Comparison of ENCODE assay signal across 15 mouse cellular contexts in the genomic region with DNA sequence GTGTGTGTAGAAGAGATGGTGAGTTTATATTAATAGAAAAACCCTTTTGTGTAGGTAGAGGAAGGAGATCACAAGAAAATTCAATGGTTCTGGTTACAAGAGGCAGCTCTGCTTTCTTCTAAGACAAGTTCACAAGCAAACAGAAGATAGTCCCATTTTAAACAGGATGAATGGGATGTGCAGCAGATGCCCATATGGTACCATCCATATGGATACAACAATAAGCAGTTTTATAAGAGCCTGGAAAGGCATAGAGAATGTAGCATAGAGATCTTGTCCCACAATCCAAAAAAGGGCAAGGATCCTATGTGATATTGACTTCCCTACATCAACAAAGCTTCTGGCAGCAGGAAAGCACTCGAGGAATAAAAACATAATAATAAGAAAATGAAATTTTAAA.
A peak's percentile ranks its signal among the peaks of the same experiment; 100 is the strongest.
DNase-seq lines count a peak whose midpoint lies in the region; ATAC-seq and TF ChIP-seq lines count a peak whose summit lies in the region.
"Had no signal": no experiment of that assay in that cellular context is flagged by ENCODE, and none has a peak within 500 bp of the region (broad histone marks: within the 10 kb centered on the region; RNA-seq: fewer than 3 reads in every experiment).

No protein-coding gene starts in this region.

- ATAC-seq in frontal cortex, adult (ENCODE audit: low TSS enrichment): peak; percentile 78

- TF ChIP-seq CTCF in brain, embryonic 14.5 days (IDR thresholded peaks at IDR 0.05; ENCODE audit: borderline replicate concordance, extremely low read depth, insufficient read depth, insufficient read length): no peak

- TF ChIP-seq POLR2A in brain, embryonic 14.5 days (IDR thresholded peaks at IDR 0.05; ENCODE audit: borderline replicate concordance, extremely low read depth, insufficient read depth, insufficient read length, poor library complexity, severe bottlenecking): no peak

- DNase-seq in frontal cortex, postnatal 25 days (ENCODE audit: low spot score in 2 of 2): no peak
- peak; percentile 35 to 50 for DNase-seq in left cerebral cortex, adult 9 months (ENCODE audit: low spot score in 2 of 2)
- DNase-seq in left cerebral cortex, adult 18-20 months (ENCODE audit: low spot score in 2 of 2): no peak
- DNase-seq in brain, adult 2 months (ENCODE audit: low read depth, low spot score): peak; percentile 74
- DNase-seq in brain, embryonic 14.5 days (ENCODE audit: low read depth): peak; percentile 48
- no peak for DNase-seq in lung, postnatal 25 days (ENCODE audit: low spot score)
- DNase-seq: adrenal gland, adult 2 months; adrenal gland, postnatal 25 days; cerebellum, adult 11 months; cerebellum, adult 8-10 months; cerebellum, postnatal 14 days; embryo, embryonic 11 days; gastrocnemius, adult 2 months; gastrocnemius, postnatal 25 days had no signal

Comparison
In these comparisons a context has a peak if more than half of its experiments do, and no peak if none do; other contexts are left out.
1. DNase-seq: peak in left cerebral cortex, adult 9 months (2 of 2), brain, adult 2 months (single experiment) and brain, embryonic 14.5 days (single experiment); none in frontal cortex, postnatal 25 days (0 of 2), left cerebral cortex, adult 18-20 months (0 of 2) and lung, postnatal 25 days (single experiment).